Mouse (Mus musculus): ENCODE measurements around the gene Hvcn1. TPM values are rescaled to one million over a fixed set of nuclear protein-coding genes. Genes with fewer than 3 reads are reported as not detected.

The Hvcn1 gene
- polyA plus RNA-seq, 1 experiment from 2014 or later = 1.7 TPM

GRCm38 (mm10) chr5:122191269-122192063 is 15.1 kb upstream of the Hvcn1 start:
- Histone ChIP-seq H3K36me3 (ENCODE audit: control insufficient read depth, insufficient read depth, low read length) (no peaks in the 10 kb centered on the region), H3K27ac (ENCODE audit: low read length) (no peak overlapping the region), H3K27me3 (ENCODE audit: control insufficient read depth, insufficient read depth, low read depth, low read length) (no peaks in the 10 kb centered on the region), H3K4me2 (ENCODE audit: low read length) (no peak overlapping the region), H3K9ac (ENCODE audit: low read depth, low read length) (no peak overlapping the region), H3K4me1 (ENCODE audit: control insufficient read depth, insufficient read depth, low read length) (no peaks in the 10 kb centered on the region), H3K9me3 (replicated peaks; ENCODE audit: control insufficient read depth, low read length, poor library complexity, severe bottlenecking) (no peaks in the 10 kb centered on the region), H3K4me3 (ENCODE audit: low read depth, low read length) (no peak overlapping the region)
- WGBS = 78% methylated on average over 12 of the region's 12 CpGs
- ATAC-seq = no peak

- Histone ChIP-seq H3K27me3 (ENCODE audit: control insufficient read depth, insufficient read depth, low read depth, low read length) (no peaks in the 10 kb centered on the region), H3K4me3 (ENCODE audit: low read depth, low read length) (no peak overlapping the region), H3K4me1 (ENCODE audit: control insufficient read depth, insufficient read depth, low read length) (no peaks in the 10 kb centered on the region), H3K4me2 (ENCODE audit: low read length) (no peak overlapping the region), H3K36me3 (ENCODE audit: control insufficient read depth, insufficient read depth, low read length) (no peaks in the 10 kb centered on the region), H3K9me3 (replicated peaks; ENCODE audit: control insufficient read depth, low read length, poor library complexity, severe bottlenecking) (no peaks in the 10 kb centered on the region), H3K9ac (ENCODE audit: low read depth, low read length) (no peak overlapping the region), H3K27ac (ENCODE audit: low read length) (no peak overlapping the region)
- no peak for ATAC-seq
- 68% methylated on average over 3 of the region's 4 CpGs for WGBS
Observed at GRCm38 (mm10) chr5:122192347-122192746, 14.3 kb upstream of the Hvcn1 start.

GRCm38 (mm10) chr5:122200872-122201271 is 5.7 kb upstream of the Hvcn1 start:
- Histone ChIP-seq H3K4me3 (ENCODE audit: low read depth, low read length) (no peak overlapping the region), H3K9ac (ENCODE audit: low read depth, low read length) (no peak overlapping the region), H3K27ac (ENCODE audit: low read length) (no peak overlapping the region), H3K9me3 (replicated peaks; ENCODE audit: control insufficient read depth, low read length, poor library complexity, severe bottlenecking) (no peaks in the 10 kb centered on the region), H3K36me3 (ENCODE audit: control insufficient read depth, insufficient read depth, low read length) (no peaks in the 10 kb centered on the region), H3K4me2 (ENCODE audit: low read length) (no peak overlapping the region), H3K27me3 (ENCODE audit: control insufficient read depth, insufficient read depth, low read depth, low read length) (no peaks in the 10 kb centered on the region), H3K4me1 (ENCODE audit: control insufficient read depth, insufficient read depth, low read length) (no peaks in the 10 kb centered on the region)
- WGBS = 92% methylated on average over 4 of the region's 4 CpGs
- ATAC-seq = no peak

GRCm38 (mm10) chr5:122201904-122202303 is 4.7 kb upstream of the Hvcn1 start:
- Histone ChIP-seq H3K36me3 (ENCODE audit: control insufficient read depth, insufficient read depth, low read length) (no peaks in the 10 kb centered on the region), H3K27ac (ENCODE audit: low read length) (no peak overlapping the region), H3K9ac (ENCODE audit: low read depth, low read length) (no peak overlapping the region), H3K4me1 (ENCODE audit: control insufficient read depth, insufficient read depth, low read length) (no peaks in the 10 kb centered on the region), H3K4me2 (ENCODE audit: low read length) (no peak overlapping the region), H3K27me3 (ENCODE audit: control insufficient read depth, insufficient read depth, low read depth, low read length) (no peaks in the 10 kb centered on the region), H3K4me3 (ENCODE audit: low read depth, low read length) (no peak overlapping the region), H3K9me3 (replicated peaks; ENCODE audit: control insufficient read depth, low read length, poor library complexity, severe bottlenecking) (no peaks in the 10 kb centered on the region)
- no peak for ATAC-seq
- WGBS = 91% methylated on average over 6 of the region's 6 CpGs

- H3K4me1 ChIP-seq (ENCODE audit: control insufficient read depth, insufficient read depth, low read length) = peaks cover under 1% of the 10 kb centered on the region; the same call in 1 of the 2 replicates
- H3K9ac ChIP-seq (ENCODE audit: low read depth, low read length) = no peak overlapping the region
- H3K9me3 ChIP-seq (replicated peaks; ENCODE audit: control insufficient read depth, low read length, poor library complexity, severe bottlenecking) = no peaks in the 10 kb centered on the region
- 78% methylated on average over 2 of the region's 2 CpGs for WGBS
- H3K4me2 ChIP-seq (ENCODE audit: low read length) = no peak overlapping the region
- H3K27me3 ChIP-seq (ENCODE audit: control insufficient read depth, insufficient read depth, low read depth, low read length) = no peaks in the 10 kb centered on the region
- no peak for ATAC-seq
- H3K36me3 ChIP-seq (ENCODE audit: control insufficient read depth, insufficient read depth, low read length) = no peaks in the 10 kb centered on the region
- no peak overlapping the region for H3K27ac ChIP-seq (ENCODE audit: low read length)
- no peak overlapping the region for H3K4me3 ChIP-seq (ENCODE audit: low read depth, low read length)
Observed at GRCm38 (mm10) chr5:122204180-122204579, 2.4 kb upstream of the Hvcn1 start.

- no peaks in the 10 kb centered on the region for H3K36me3 ChIP-seq (ENCODE audit: control insufficient read depth, insufficient read depth, low read length)
Observed at GRCm38 (mm10) chr5:122208909-122209308, 2.3 kb downstream of the Hvcn1 start.

GRCm38 (mm10) chr5:122209591-122210368 is 3.2 kb downstream of the Hvcn1 start:
- Histone ChIP-seq H3K4me2 (ENCODE audit: low read length) (peak overlapping the region; percentile 43), H3K27me3 (ENCODE audit: control insufficient read depth, insufficient read depth, low read depth, low read length) (no peaks in the 10 kb centered on the region), H3K36me3 (ENCODE audit: control insufficient read depth, insufficient read depth, low read length) (no peaks in the 10 kb centered on the region), H3K4me1 (ENCODE audit: control insufficient read depth, insufficient read depth, low read length) (peaks cover 6% of the 10 kb centered on the region), H3K4me3 (ENCODE audit: low read depth, low read length) (peak overlapping the region; percentile 15), H3K9ac (ENCODE audit: low read depth, low read length) (no peak overlapping the region), H3K9me3 (replicated peaks; ENCODE audit: control insufficient read depth, low read length, poor library complexity, severe bottlenecking) (no peaks in the 10 kb centered on the region), H3K27ac (ENCODE audit: low read length) (no peak overlapping the region)
- 3% methylated on average over 21 of the region's 21 CpGs for WGBS
- ATAC-seq = no peak

More at GRCm38 (mm10) chr5:122208909-122209308, 2.3 kb downstream of the Hvcn1 start:
- no peak overlapping the region for H3K4me2 ChIP-seq (ENCODE audit: low read length)
- no peak overlapping the region for H3K4me3 ChIP-seq (ENCODE audit: low read depth, low read length)
- no peak overlapping the region for H3K9ac ChIP-seq (ENCODE audit: low read depth, low read length)
- 41% methylated on average over 6 of the region's 6 CpGs for WGBS
- no peaks in the 10 kb centered on the region for H3K27me3 ChIP-seq (ENCODE audit: control insufficient read depth, insufficient read depth, low read depth, low read length)
- no peak for ATAC-seq
- peaks cover 6% of the 10 kb centered on the region for H3K4me1 ChIP-seq (ENCODE audit: control insufficient read depth, insufficient read depth, low read length)
- no peaks in the 10 kb centered on the region for H3K9me3 ChIP-seq (replicated peaks; ENCODE audit: control insufficient read depth, low read length, poor library complexity, severe bottlenecking)
- H3K27ac ChIP-seq (ENCODE audit: low read length) = no peak overlapping the region

- peaks cover 6% of the 10 kb centered on the region for H3K4me1 ChIP-seq (ENCODE audit: control insufficient read depth, insufficient read depth, low read length)
- no peak for ATAC-seq
- no peak overlapping the region for H3K9ac ChIP-seq (ENCODE audit: low read depth, low read length)
- H3K4me3 ChIP-seq (ENCODE audit: low read depth, low read length) = no peak overlapping the region
- H3K36me3 ChIP-seq (ENCODE audit: control insufficient read depth, insufficient read depth, low read length) = no peaks in the 10 kb centered on the region
- WGBS = 96% methylated on average over 8 of the region's 8 CpGs
- no peaks in the 10 kb centered on the region for H3K9me3 ChIP-seq (replicated peaks; ENCODE audit: control insufficient read depth, low read length, poor library complexity, severe bottlenecking)
- no peak overlapping the region for H3K4me2 ChIP-seq (ENCODE audit: low read length)
- no peak overlapping the region for H3K27ac ChIP-seq (ENCODE audit: low read length)
- no peaks in the 10 kb centered on the region for H3K27me3 ChIP-seq (ENCODE audit: control insufficient read depth, insufficient read depth, low read depth, low read length)
Observed at GRCm38 (mm10) chr5:122210890-122211289, 4.3 kb downstream of the Hvcn1 start.

- ATAC-seq = no peak
- Histone ChIP-seq H3K4me3 (ENCODE audit: low read depth, low read length) (no peak overlapping the region), H3K4me2 (ENCODE audit: low read length) (no peak overlapping the region), H3K27ac (ENCODE audit: low read length) (no peak overlapping the region), H3K9me3 (replicated peaks; ENCODE audit: control insufficient read depth, low read length, poor library complexity, severe bottlenecking) (no peaks in the 10 kb centered on the region), H3K27me3 (ENCODE audit: control insufficient read depth, insufficient read depth, low read depth, low read length) (no peaks in the 10 kb centered on the region), H3K9ac (ENCODE audit: low read depth, low read length) (no peak overlapping the region), H3K36me3 (ENCODE audit: control insufficient read depth, insufficient read depth, low read length) (no peaks in the 10 kb centered on the region), H3K4me1 (ENCODE audit: control insufficient read depth, insufficient read depth, low read length) (peaks cover 6% of the 10 kb centered on the region)
- WGBS = 87% methylated on average over 8 of the region's 8 CpGs
Observed at GRCm38 (mm10) chr5:122212125-122212524, 5.5 kb downstream of the Hvcn1 start.

Measured in midbrain, embryonic 16.5 days (tissue).